Mouse (Mus musculus): Measurements from ENCODE around the gene Dbndd2.

DNA sequence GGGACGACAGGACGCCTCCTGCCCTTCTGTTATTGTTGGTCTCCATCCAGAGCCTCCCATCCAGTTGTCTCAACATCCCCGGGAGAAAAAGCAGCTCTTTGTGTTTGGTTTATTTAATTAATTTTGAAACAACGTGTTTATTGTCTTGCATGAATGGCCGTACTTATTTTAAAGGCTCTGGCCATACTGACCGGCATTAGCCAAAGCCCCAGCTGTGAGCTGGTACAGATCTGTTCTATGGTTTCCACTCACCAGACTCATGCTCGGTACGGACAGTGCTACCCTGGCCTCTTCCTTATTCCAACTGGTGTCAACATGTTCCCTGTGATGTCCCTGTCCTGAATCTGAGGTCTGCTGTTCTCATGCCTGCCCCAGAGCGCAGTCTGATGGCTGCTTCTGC, 30.0 kb downstream of the Dbndd2 start:
- TF ChIP-seq NRF1 (IDR thresholded peaks at IDR 0.05; ENCODE audit: insufficient read depth, low read depth, low read length, poor library complexity, severe bottlenecking) (no peak), POLR2A (IDR thresholded peaks at IDR 0.05; ENCODE audit: control insufficient read depth in 1 of 2, insufficient read depth in 1 of 2, low read depth in 1 of 2, low read length in 2 of 2, poor library complexity in 1 of 2) (no peak), POLR2AphosphoS5 (IDR thresholded peaks at IDR 0.05; ENCODE audit: borderline replicate concordance, low read depth, low read length) (no peak), ZMIZ1 (IDR thresholded peaks at IDR 0.05; ENCODE audit: low read depth, low read length) (no peak), MAFK (IDR thresholded peaks at IDR 0.05; ENCODE audit: borderline replicate concordance, low read depth, low read length) (no peak), ZKSCAN1 (IDR thresholded peaks at IDR 0.05; ENCODE audit: low read depth, low read length) (no peak), MYC (IDR thresholded peaks at IDR 0.05; ENCODE audit: low read depth, low read length) (no peak), SMC3 (IDR thresholded peaks at IDR 0.05; ENCODE audit: low read depth, low read length) (no peak)
